Mouse (Mus musculus): ENCODE data around the gene App.

App gene

GRCm38 (mm10) chr16:85012172-85012571, 161.4 kb downstream of the App start:
- DNase-seq = no peak

GRCm38 (mm10) chr16:85010651-85011050, 162.9 kb downstream of the App start:
- DNase-seq = peak; percentile 49

- DNase-seq = no peak
Measured at GRCm38 (mm10) chr16:85008866-85009645, 164.5 kb downstream of the App start.

- peak; percentile 80 for DNase-seq
Measured at GRCm38 (mm10) chr16:85001939-85002556, 171.5 kb downstream of the App start.

GRCm38 (mm10) chr16:85000304-85000703, 173.3 kb downstream of the App start:
- DNase-seq = no peak

- no peak for DNase-seq
Measured at GRCm38 (mm10) chr16:84997551-84997950, 176.0 kb downstream of the App start.

- no peak for DNase-seq
Measured at GRCm38 (mm10) chr16:84995441-84995867, 178.1 kb downstream of the App start.

- DNase-seq = no peak
Measured at GRCm38 (mm10) chr16:84992888-84993287, 180.7 kb downstream of the App start.

- DNase-seq = no peak
Measured at GRCm38 (mm10) chr16:84991011-84991410, 182.6 kb downstream of the App start.

GRCm38 (mm10) chr16:84989938-84990337, 183.6 kb downstream of the App start:
- no peak for DNase-seq

- DNase-seq = no peak
Measured at GRCm38 (mm10) chr16:84989476-84989875, 184.1 kb downstream of the App start.

GRCm38 (mm10) chr16:84987724-84988287, 185.8 kb downstream of the App start:
- no peak for DNase-seq

- DNase-seq = no peak
Measured at GRCm38 (mm10) chr16:84986016-84986631, 187.4 kb downstream of the App start.

GRCm38 (mm10) chr16:84985340-84985739, 188.2 kb downstream of the App start:
- no peak for DNase-seq

- DNase-seq = no peak
Measured at GRCm38 (mm10) chr16:84983428-84983827, 190.1 kb downstream of the App start.

- DNase-seq = no peak
Measured at GRCm38 (mm10) chr16:84982589-84982988, 191.0 kb downstream of the App start.

- no peak for DNase-seq
Measured at GRCm38 (mm10) chr16:84978589-84978988, 195.0 kb downstream of the App start.

GRCm38 (mm10) chr16:84974176-84974518, 199.4 kb downstream of the App start:
- no peak for DNase-seq

GRCm38 (mm10) chr16:84973446-84974175, 200.0 kb downstream of the App start:
- no peak for DNase-seq

- no peak for DNase-seq
Measured at GRCm38 (mm10) chr16:84971535-84972330, 201.8 kb downstream of the App start.

GRCm38 (mm10) chr16:84969026-84969425, 204.5 kb downstream of the App start:
- DNase-seq = peak; percentile 52

- DNase-seq = no peak
Measured at GRCm38 (mm10) chr16:84966983-84967382, 206.6 kb downstream of the App start.

All from layer of hippocampus, adult 9-11 months (tissue).